Mouse (Mus musculus): ENCODE data around the gene Vac14. TPM values are rescaled to one million over a fixed set of nuclear protein-coding genes. Genes with fewer than 3 reads are reported as not detected.

Gene Vac14
- total RNA-seq, 2 experiments from 2014 or later = 12.5 to 15.4 TPM

GRCm38 (mm10) chr8:110673168-110673567 is 54.8 kb downstream of the Vac14 start:
- intact Hi-C loops (cut with DNase I; ENCODE audit: low total_unique reads) = no loop called here
- DNase-seq = no peak

GRCm38 (mm10) chr8:110674589-110674988 is 56.2 kb downstream of the Vac14 start:
- intact Hi-C loops (cut with DNase I; ENCODE audit: low total_unique reads) = no loop called here

GRCm38 (mm10) chr8:110676702-110677101 is 58.3 kb downstream of the Vac14 start:
- peak; percentile 33 for DNase-seq
- intact Hi-C loops (cut with DNase I; ENCODE audit: low total_unique reads) = no loop called here

More at GRCm38 (mm10) chr8:110674589-110674988, 56.2 kb downstream of the Vac14 start:
- DNase-seq = no peak

GRCm38 (mm10) chr8:110677174-110677660 is 58.8 kb downstream of the Vac14 start:
- intact Hi-C loops (cut with DNase I; ENCODE audit: low total_unique reads) = no loop called here
- DNase-seq = peak; percentile 24

GRCm38 (mm10) chr8:110678989-110679388 is 60.6 kb downstream of the Vac14 start:
- intact Hi-C loops (cut with DNase I; ENCODE audit: low total_unique reads) = no loop called here
- no peak for DNase-seq

GRCm38 (mm10) chr8:110687726-110688125 is 69.3 kb downstream of the Vac14 start:
- peak; percentile 82 for DNase-seq
- intact Hi-C loops (cut with DNase I; ENCODE audit: low total_unique reads) = no loop called here

- no peak for DNase-seq
- intact Hi-C loops (cut with DNase I; ENCODE audit: low total_unique reads) = no loop called here
These were observed 71.6 kb downstream of the Vac14 start for GRCm38 (mm10) chr8:110689961-110690360.

- intact Hi-C loops (cut with DNase I; ENCODE audit: low total_unique reads) = no loop called here
- no peak for DNase-seq
These were observed 75.8 kb downstream of the Vac14 start for GRCm38 (mm10) chr8:110694226-110694625.

GRCm38 (mm10) chr8:110694826-110695225 is 76.4 kb downstream of the Vac14 start:
- intact Hi-C loops (cut with DNase I; ENCODE audit: low total_unique reads) = no loop called here

GRCm38 (mm10) chr8:110695431-110695830 is 77.0 kb downstream of the Vac14 start:
- no peak for DNase-seq
- intact Hi-C loops (cut with DNase I; ENCODE audit: low total_unique reads) = no loop called here

More at GRCm38 (mm10) chr8:110694826-110695225, 76.4 kb downstream of the Vac14 start:
- no peak for DNase-seq

GRCm38 (mm10) chr8:110696051-110696450 is 77.7 kb downstream of the Vac14 start:
- intact Hi-C loops (cut with DNase I; ENCODE audit: low total_unique reads) = no loop called here
- DNase-seq = no peak

GRCm38 (mm10) chr8:110697571-110697970 is 79.2 kb downstream of the Vac14 start:
- intact Hi-C loops (cut with DNase I; ENCODE audit: low total_unique reads) = no loop called here
- DNase-seq = no peak

GRCm38 (mm10) chr8:110698098-110698497 is 79.7 kb downstream of the Vac14 start:
- intact Hi-C loops (cut with DNase I; ENCODE audit: low total_unique reads) = no loop called here
- DNase-seq = no peak

- DNase-seq = no peak
- intact Hi-C loops (cut with DNase I; ENCODE audit: low total_unique reads) = no loop called here
These were observed 81.1 kb downstream of the Vac14 start for GRCm38 (mm10) chr8:110699501-110699900.

GRCm38 (mm10) chr8:110700561-110700960 is 82.2 kb downstream of the Vac14 start:
- DNase-seq = no peak
- intact Hi-C loops (cut with DNase I; ENCODE audit: low total_unique reads) = no loop called here

- intact Hi-C loops (cut with DNase I; ENCODE audit: low total_unique reads) = no loop called here
- no peak for DNase-seq
These were observed 84.5 kb downstream of the Vac14 start for GRCm38 (mm10) chr8:110702636-110703459.

- DNase-seq = no peak
- intact Hi-C loops (cut with DNase I; ENCODE audit: low total_unique reads) = no loop called here
These were observed 85.2 kb downstream of the Vac14 start for GRCm38 (mm10) chr8:110703460-110704061.

- DNase-seq = no peak
- intact Hi-C loops (cut with DNase I; ENCODE audit: low total_unique reads) = no loop called here
These were observed 85.7 kb downstream of the Vac14 start for GRCm38 (mm10) chr8:110704103-110704502.

- DNase-seq = no peak
- intact Hi-C loops (cut with DNase I; ENCODE audit: low total_unique reads) = loop anchor here (5.0 kb wide), 1 partner anchor 38 kb away; no protein-coding TSS in a partner anchor
These were observed 87.3 kb downstream of the Vac14 start for GRCm38 (mm10) chr8:110705391-110706287.

Measured in gastrocnemius, postnatal 14 days (tissue).